Mouse (Mus musculus) lung, postnatal 0 days (tissue): Measurements from ENCODE around the gene Trem3.

ENCODE experiments used
- CTCF ChIP-seq: IDR thresholded peaks from 2 replicates; pipeline ENCODE4 v1.5.1; 2016; ENCODE audit warnings: antibody characterized with exemption, mild to moderate bottlenecking
- EP300 ChIP-seq: IDR thresholded peaks from 2 replicates; pipeline ENCODE4 v1.6.1; 2016; ENCODE audit warnings: antibody characterized with exemption, mild to moderate bottlenecking, control low read depth

DNA sequence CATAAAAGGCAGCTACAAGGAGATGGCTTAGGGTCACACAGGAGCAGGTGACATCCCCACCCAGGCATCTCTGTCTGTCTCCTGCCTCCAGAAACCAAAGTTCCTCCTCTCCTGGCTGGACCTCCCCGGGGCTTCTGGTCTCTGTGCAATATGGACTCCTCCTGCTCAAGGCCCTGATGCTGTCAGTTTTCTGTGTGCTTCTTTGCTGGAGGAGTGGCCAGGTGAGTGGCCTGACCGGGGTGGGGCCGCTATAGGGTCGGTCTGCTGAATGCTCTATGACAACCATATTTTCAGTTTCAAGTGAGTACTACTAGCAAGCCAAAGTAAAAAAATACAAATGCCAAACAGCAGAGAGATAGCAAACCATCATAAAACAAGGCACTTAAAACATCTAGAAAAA lies 25.0 kb downstream of the Trem3 start:
- TF ChIP-seq CTCF (no peak), EP300 (no peak)
